Mouse (Mus musculus) neural tube, embryonic 14.5 days (tissue): ENCODE measurements around the gene Aldh2. TPM values are rescaled to one million over a fixed set of nuclear protein-coding genes. Genes with fewer than 3 reads are reported as not detected.

ENCODE experiments used
- ATAC-seq: fragments of 200-750 bp; cut with Nextera tagmentation; 2 replicates; pipeline ENCODE4 v1.8.0; 2017; ENCODE audit warnings: low read depth, mild to moderate bottlenecking, moderate TSS enrichment, moderate library complexity
- H3K27ac ChIP-seq: fragments of 300-500 bp; sonication (generic); 2 replicates; pipeline ENCODE4 v1.5.1; 2014; ENCODE audit warnings: low read depth, mild to moderate bottlenecking, control low read depth, low read length, moderate library complexity, mixed read lengths
- H3K27me3 ChIP-seq: fragments of 300-500 bp; sonication (generic); 2 replicates; pipeline ENCODE4 v1.6.1; 2014; ENCODE audit warnings: low read length; ENCODE audit not compliant: control insufficient read depth, insufficient read depth
- H3K36me3 ChIP-seq: fragments of 300-500 bp; sonication (generic); 2 replicates; pipeline ENCODE4 v1.6.1; 2014; ENCODE audit warnings: low read length, mixed read lengths; ENCODE audit not compliant: control insufficient read depth, insufficient read depth
- H3K4me1 ChIP-seq: fragments of 300-500 bp; sonication (generic); 2 replicates; pipeline ENCODE4 v1.6.1; 2014; ENCODE audit warnings: low read length; ENCODE audit not compliant: control insufficient read depth, insufficient read depth
- H3K4me2 ChIP-seq: fragments of 300-500 bp; sonication (generic); 2 replicates; pipeline ENCODE4 v1.6.1; 2014; ENCODE audit warnings: mild to moderate bottlenecking, low read depth, low read length, control low read depth
- H3K4me3 ChIP-seq: fragments of 300-500 bp; sonication (generic); 2 replicates; pipeline ENCODE4 v1.5.1; 2014; ENCODE audit warnings: low read depth, low read length, control low read depth, mixed read lengths
- H3K9ac ChIP-seq: fragments of 300-500 bp; sonication (generic); replicated peaks from 2 replicates; pipeline ENCODE4 v1.6.1; 2014; ENCODE audit warnings: low read depth, mild to moderate bottlenecking, control low read depth, low read length, mixed read lengths
- H3K9me3 ChIP-seq: fragments of 300-500 bp; sonication (generic); 2 replicates; pipeline ENCODE4 v1.6.1; 2016; ENCODE audit warnings: low read length; ENCODE audit not compliant: control insufficient read depth
- WGBS: fragments of 180-500 bp; shearing (Covaris S2); extraction: QIAGEN DNeasy Blood & Tissue Kit; methylation state at CpG from one replicate; pipeline ENCODE4 v1.1.7; 2014; 5-methylcytosine and 5-hydroxymethylcytosine counted together
- polyA plus RNA-seq: library from polyadenylated mRNA; unstranded; fragments of >200 nt; fragmentation: Nextera tagmentation; extraction: Ambion mirVana; gene quantifications from 2 replicates; pipeline ENCODE4 v1.2.1, GENCODE M21; 2014

The Aldh2 gene
- polyA plus RNA-seq, 1 experiment from 2014 or later: 39.0 TPM

DNA sequence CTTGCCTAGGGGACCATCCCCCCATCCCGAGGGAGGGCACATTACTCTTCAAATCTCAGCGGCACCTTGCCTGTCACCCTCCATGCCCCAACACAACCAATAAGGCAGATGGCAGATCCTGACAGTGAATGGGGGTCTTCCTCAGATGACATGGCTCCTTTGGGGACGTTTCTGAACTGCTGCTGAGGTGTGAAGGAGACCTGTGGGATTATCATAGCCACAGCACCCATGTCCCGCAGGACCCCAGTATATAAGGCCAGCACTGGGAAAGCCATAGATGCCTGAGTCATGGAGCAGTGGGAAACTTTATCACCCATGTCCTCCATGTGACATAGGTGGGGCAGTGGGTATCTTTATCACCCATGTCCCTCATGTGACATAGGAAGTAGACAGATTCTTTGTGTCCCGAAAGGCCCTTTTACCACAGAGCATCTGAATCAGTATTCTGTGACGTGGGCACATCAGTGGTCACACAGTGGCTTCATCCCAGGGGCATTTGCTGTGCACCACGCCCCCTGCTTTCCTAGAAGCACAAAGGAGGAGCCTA, 4.4 kb upstream of the Aldh2 start:
- ATAC-seq: no peak
- H3K9me3 ChIP-seq: no peaks in the 10 kb centered on the region
- H3K27me3 ChIP-seq: no peaks in the 10 kb centered on the region
- no peaks in the 10 kb centered on the region for H3K36me3 ChIP-seq
- peaks cover 5% of the 10 kb centered on the region; the same call in 1 of the 2 replicates for H3K4me1 ChIP-seq
- no peak overlapping the region for H3K9ac ChIP-seq
- no peak overlapping the region for H3K4me3 ChIP-seq
- 75% methylated on average over 7 of the region's 7 CpGs for WGBS
- H3K4me2 ChIP-seq: no peak overlapping the region
- no peak overlapping the region for H3K27ac ChIP-seq

DNA sequence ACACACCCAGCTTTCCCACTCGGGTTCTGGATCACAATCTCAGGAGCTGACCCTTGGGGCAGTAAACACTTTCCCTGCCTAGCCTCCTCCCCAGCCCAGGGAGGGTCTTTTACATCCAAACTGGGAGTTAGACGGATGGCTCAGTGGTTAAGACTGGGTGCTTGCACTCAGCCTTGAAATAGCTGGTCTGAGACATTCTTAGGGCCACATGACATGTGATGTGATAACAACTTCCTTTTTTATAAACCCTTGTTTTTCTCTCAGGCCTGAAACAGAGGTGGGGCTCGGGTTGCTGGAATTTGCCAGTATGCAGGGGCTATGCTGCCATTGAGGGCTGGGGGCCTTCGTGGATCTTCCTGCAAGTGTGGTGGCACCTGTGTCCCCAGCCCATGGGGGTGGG, 3.7 kb upstream of the Aldh2 start:
- H3K4me3 ChIP-seq: no peak overlapping the region
- WGBS: 76% methylated on average over 4 of the region's 4 CpGs
- no peak overlapping the region for H3K9ac ChIP-seq
- H3K4me1 ChIP-seq: peaks cover 10% of the 10 kb centered on the region; the same call in 1 of the 2 replicates
- no peaks in the 10 kb centered on the region for H3K9me3 ChIP-seq
- H3K36me3 ChIP-seq: no peaks in the 10 kb centered on the region
- no peak overlapping the region for H3K4me2 ChIP-seq
- no peaks in the 10 kb centered on the region for H3K27me3 ChIP-seq
- no peak overlapping the region for H3K27ac ChIP-seq
- ATAC-seq: no peak

GRCm38 (mm10) chr5:121596226-121596625, 2.6 kb upstream of the Aldh2 start:
- 83% methylated on average over 6 of the region's 6 CpGs for WGBS
- Histone ChIP-seq H3K4me1 (peaks cover 10% of the 10 kb centered on the region; the same call in 1 of the 2 replicates), H3K9me3 (no peaks in the 10 kb centered on the region), H3K27ac (no peak overlapping the region), H3K36me3 (no peaks in the 10 kb centered on the region), H3K4me2 (no peak overlapping the region), H3K4me3 (no peak overlapping the region), H3K27me3 (no peaks in the 10 kb centered on the region), H3K9ac (no peak overlapping the region)
- ATAC-seq: no peak

GRCm38 (mm10) chr5:121595758-121596157, 2.1 kb upstream of the Aldh2 start:
- no peak for ATAC-seq
- WGBS: 77% methylated on average over 6 of the region's 6 CpGs
- Histone ChIP-seq H3K36me3 (no peaks in the 10 kb centered on the region), H3K4me2 (no peak overlapping the region), H3K9ac (no peak overlapping the region), H3K4me3 (no peak overlapping the region), H3K27ac (no peak overlapping the region), H3K9me3 (no peaks in the 10 kb centered on the region), H3K27me3 (no peaks in the 10 kb centered on the region), H3K4me1 (peaks cover 10% of the 10 kb centered on the region; the same call in 1 of the 2 replicates)

DNA sequence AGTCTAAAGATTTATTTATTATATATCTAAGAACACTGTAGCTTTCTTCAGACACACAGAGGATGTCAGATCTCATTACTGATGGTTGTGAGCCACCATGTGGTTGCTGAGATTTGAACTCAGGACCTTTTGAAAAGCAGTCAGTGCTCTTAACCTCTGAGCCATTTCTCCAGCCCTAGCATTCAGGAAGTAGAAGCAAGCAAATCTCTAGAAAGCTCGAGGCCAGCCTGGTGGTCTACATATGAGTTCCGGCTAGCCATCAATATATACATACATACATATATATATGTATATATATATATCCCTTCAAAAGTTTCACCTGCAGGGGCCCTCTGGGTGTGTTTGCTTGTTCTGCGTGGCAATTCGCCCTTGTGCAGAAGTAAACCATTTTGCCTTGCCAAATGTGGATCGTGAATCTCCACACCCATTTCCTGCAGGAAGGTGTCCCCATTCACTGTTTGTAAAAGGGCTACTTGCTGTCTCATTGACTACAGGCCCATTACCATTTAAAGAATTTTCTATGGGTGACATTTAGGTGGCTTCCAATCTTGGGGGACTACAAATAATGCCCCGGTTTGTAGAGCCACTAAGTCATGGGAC, 1.2 kb upstream of the Aldh2 start:
- H3K36me3 ChIP-seq: no peaks in the 10 kb centered on the region
- ATAC-seq: no peak
- H3K9ac ChIP-seq: no peak overlapping the region
- H3K27ac ChIP-seq: peak overlapping the region; percentile 80; the same call in 1 of the 2 replicates
- H3K27me3 ChIP-seq: no peaks in the 10 kb centered on the region
- no peak overlapping the region for H3K4me3 ChIP-seq
- H3K4me1 ChIP-seq: peaks cover 10% of the 10 kb centered on the region; the same call in 1 of the 2 replicates
- no peaks in the 10 kb centered on the region for H3K9me3 ChIP-seq
- WGBS: 84% methylated on average over 6 of the region's 6 CpGs
- H3K4me2 ChIP-seq: peak overlapping the region; percentile 77; the same call in 1 of the 2 replicates

DNA sequence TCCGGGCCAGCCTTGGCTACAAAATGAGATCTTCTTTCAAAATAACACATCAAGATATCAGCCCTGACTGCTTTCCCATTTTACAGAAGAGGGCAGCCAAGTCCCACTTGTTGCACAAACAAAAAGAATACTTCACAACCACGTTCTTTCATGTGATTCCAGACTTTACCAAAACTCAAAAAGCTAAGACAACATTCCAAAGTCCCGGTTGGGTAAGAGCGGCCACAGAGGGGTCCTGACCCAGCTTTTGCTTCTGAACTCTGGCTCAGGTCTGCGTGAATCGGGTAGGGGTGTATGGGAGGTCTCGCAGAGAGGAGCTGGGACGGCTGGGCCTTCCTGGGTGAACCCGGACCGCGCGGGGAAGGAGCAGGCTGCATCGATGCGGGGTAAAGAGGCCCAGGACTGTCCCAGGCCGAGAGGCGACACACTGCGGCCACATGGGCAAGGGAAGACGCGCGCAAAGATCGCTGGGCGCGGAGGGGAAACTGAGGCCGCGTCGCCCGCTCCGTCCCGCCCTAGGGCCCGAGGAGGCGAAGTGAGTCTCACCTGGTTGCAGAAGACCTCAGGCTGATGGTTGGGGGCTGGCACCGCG, 712 bp downstream of the Aldh2 start:
- H3K27ac ChIP-seq: 0 out of 2 replicates have a peak overlapping the region, but pooled peaks have one; percentile 80
- H3K9me3 ChIP-seq: no peaks in the 10 kb centered on the region
- H3K4me2 ChIP-seq: peak overlapping the region; percentile 77
- peak overlapping the region; percentile 41 for H3K9ac ChIP-seq
- peak overlapping the region; percentile 46 for H3K4me3 ChIP-seq
- peak; percentile 57 for ATAC-seq
- H3K36me3 ChIP-seq: no peaks in the 10 kb centered on the region
- H3K4me1 ChIP-seq: peaks cover 10% of the 10 kb centered on the region; the same call in 1 of the 2 replicates
- 5% methylated on average over 33 of the region's 33 CpGs for WGBS
- H3K27me3 ChIP-seq: no peaks in the 10 kb centered on the region

DNA sequence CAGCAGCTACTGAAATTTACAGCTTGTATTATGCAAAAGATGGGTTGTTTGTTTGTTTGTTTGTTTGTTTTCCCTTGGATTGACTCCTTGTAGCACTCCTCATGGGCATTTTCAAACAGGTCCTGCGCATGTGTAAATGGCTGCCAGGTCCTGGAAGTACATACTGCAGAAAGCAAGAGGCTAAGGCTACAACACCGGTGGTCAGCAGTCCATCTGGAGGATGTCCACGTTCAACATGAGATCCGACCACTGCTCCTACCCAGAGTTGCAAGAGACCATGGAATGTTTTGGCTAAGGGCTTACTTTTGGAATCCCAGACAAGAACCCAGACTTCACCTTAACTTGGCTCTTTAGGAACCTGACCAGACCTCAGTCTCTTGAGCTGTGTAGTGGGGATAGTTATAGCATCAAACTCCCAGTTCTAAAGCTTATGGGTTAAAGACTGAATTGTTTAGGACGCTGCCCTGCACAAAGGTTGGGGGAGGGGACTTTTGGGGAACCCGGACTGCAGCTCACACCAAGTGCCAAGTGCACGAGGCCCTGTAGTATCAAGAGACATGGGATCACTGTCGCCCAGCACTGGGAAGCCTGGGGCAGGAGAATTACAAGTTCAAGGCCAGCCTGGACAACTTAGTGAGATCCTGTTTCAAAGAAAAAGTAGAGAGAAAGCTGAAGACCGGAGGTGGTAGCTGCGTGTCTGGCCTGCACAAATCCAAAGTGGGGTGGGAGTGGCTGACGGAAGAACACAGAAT, 1.4 kb downstream of the Aldh2 start:
- Histone ChIP-seq H3K27me3 (no peaks in the 10 kb centered on the region), H3K4me3 (peak overlapping the region; percentile 46), H3K4me2 (peak overlapping the region; percentile 77), H3K36me3 (no peaks in the 10 kb centered on the region), H3K9ac (no peak overlapping the region), H3K27ac (no peak overlapping the region), H3K9me3 (no peaks in the 10 kb centered on the region), H3K4me1 (peaks cover 10% of the 10 kb centered on the region; the same call in 1 of the 2 replicates)
- ATAC-seq: no peak
- WGBS: 68% methylated on average over 11 of the region's 11 CpGs

GRCm38 (mm10) chr5:121591417-121592063, 2.1 kb downstream of the Aldh2 start:
- ATAC-seq: no peak
- Histone ChIP-seq H3K9ac (no peak overlapping the region), H3K4me1 (peaks cover 10% of the 10 kb centered on the region; the same call in 1 of the 2 replicates), H3K36me3 (no peaks in the 10 kb centered on the region), H3K27ac (no peak overlapping the region), H3K4me3 (no peak overlapping the region), H3K27me3 (no peaks in the 10 kb centered on the region), H3K9me3 (no peaks in the 10 kb centered on the region), H3K4me2 (no peak overlapping the region)
- WGBS: 73% methylated on average over 11 of the region's 11 CpGs
